Mouse (Mus musculus) small intestine, adult 10 weeks (tissue): Measurements from ENCODE around the gene Ube2o. TPM values are rescaled to one million over a fixed set of nuclear protein-coding genes. Genes with fewer than 3 reads are reported as not detected.

ENCODE experiments used
- polyA plus RNA-seq: library from polyadenylated mRNA; stranded (reverse); fragments of 350-450 nt; fragmentation: Illumina TruSeq; extraction: RNeasy Lipid Tissue Mini Kit (QIAGEN cat#74804); gene quantifications from one replicate; pipeline ENCODE4 v1.2.3, GENCODE M21; 2014; ENCODE audit warnings: low replicate concordance

Ube2o gene
- polyA plus RNA-seq = 0.78 TPM

DNA sequence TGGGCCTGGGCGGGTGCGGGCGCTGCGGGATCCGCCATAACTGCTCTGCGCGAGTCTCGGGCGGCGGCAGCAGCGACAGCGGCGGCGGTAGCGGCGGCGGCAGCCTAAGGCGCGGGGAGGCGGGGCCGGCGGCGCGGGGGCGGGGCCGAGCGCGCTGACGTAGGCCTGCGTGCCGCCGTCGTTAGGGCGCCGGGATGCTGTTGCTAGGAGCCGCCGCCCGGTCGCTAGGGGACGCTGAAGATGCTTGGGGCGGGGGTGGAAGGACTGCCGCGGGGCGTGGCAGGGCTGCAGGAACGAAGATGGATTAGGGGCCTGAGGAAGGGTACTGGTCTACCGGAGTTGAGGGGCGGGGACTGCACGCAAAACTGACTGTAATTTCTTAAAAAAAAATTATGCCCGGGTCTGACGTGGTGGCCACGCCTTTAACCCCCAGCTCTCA is at the start of gene Ube2o:
TSS of gene Ube2o (minus strand) at position 72 of the 439 bp plus-strand sequence.

DNA sequence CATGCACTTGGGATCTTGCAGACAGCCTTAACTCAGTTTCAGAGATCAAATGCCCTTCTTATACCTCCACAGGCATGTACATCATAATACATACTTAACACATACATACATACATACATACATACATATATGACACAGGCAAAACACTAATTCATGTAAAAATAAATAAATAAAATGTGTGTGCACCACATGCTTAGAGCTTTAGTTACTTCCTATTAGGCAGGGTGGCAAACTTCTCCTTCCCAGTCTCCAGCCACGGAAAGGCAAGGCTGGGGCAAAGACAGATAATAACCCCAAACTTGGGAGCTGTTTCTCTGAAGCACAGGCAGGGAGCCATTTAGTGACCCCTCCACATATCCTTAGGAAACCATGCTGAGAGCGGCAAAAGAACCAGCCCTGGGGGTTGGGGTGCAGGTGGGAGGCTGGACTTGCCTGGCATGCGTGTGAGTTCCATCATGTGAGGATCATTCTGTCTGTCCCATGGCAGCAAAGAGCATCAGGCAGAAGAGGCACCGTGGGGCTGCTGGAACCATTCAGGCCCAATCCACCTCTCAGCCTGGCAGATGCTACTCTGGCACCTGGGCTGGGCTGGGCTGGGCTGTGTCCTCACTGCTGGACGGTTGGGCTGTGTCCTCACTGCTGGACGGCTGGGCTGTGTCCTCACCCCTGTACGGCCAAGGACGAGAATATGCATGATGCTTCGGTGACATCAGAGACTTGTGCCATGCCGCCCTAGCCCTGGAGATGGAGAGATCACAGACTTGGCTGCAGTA is 45.2 kb upstream of the Ube2o start, which contains the start of gene Rhbdf2:
TSS of gene Rhbdf2 (minus strand) at position 721 of the 773 bp plus-strand sequence.

DNA sequence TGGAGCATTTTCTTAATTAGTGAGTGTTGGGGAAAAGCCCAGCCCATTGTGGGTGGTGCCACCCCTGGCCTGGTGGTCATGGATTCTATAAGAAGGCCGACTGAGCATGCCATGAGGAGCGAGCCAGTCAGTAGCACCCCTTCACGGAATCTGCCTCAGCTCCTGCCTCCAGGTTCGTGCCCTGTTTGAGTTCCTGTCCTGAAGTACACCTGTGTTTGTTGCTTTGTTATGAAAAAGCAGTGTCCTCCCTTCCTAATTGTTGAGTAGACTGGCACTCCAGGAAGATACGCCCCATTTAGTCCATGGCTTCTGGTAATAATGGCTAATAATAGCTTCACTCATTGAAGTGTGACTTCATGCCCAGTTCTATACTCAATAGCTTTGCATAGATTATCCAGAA is 5.1 kb upstream of the Ube2o start, which contains the start of gene Aanat:
TSS of gene Aanat (plus strand) at position 123 of the 400 bp plus-strand sequence.

DNA sequence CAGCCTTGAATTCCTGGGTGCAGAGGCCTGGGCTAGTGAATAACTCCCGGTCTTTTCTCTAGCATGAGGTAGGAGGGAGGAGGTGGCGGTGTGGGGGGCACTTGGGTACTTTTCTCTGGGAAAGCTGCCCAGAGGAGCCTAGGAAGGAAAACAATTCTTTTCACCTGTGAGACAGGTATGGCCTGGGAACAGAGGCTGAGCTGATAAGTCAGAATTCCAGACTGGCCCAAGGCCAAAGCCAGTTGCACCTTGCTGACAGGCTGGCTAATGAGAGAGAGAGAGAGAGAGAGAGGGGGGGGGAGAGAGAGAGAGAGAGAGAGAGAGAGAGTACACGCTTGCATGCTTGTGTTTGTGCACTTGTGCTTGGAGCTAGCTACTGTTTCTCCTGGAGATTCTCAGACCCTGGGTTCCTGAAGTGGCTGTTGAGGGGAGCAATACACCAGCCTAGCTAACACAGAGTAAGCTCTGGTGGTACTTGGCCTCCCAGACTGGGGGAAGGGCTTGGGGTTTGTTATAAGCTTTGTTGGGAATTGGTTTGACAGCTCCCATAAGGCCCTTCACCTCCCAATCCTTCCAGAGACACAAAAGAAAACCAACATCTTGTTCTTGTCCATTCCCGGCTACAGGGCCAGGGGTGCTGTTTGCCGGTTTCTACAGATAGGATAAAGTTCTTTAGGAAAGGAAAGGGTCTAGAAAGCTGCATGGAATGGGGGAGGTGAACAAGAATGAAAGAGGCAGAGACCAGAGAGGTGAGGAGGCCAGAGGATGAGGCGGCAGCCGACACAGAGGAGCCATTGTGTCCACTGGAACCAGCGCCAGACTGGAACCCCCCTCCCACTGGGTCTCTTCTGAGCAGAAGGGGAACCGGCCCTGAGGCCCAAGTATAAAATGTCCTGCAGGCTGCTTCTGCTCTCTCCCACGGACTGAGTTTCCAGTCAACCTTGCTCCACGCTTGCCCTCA is 50.8 kb downstream of the Ube2o start, which contains the start of gene Sphk1:
TSS of gene Sphk1 (plus strand) at position 739 of the 961 bp plus-strand sequence.

DNA sequence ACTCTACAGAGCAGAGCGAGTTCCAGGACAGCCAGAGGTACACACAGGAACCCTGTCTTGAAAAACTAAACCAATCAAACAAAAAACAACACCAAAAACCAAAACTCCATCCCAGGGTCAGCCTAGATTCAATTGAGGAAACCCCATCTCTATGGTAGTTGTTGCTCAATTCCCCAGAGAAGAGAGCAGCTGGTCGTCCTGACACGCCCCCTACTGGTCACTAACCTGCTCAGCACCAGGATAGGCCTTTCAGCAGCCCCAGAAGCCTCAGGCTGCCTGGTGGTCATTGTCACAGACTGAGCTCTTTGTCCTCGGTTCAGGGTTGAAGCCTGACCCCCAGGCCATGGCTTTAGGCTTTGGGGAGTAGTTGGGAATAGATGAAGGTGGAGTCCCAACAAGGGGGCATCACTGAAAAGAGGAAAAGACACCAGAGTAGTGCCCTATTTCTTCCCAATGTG is 87.4 kb downstream of the Ube2o start, which contains the start of gene Prpsap1:
TSS of gene Prpsap1 (minus strand) at position 408 of the 458 bp plus-strand sequence.

Other genes starting within 250 kb of the Ube2o start
- gene Foxj1, start 246.0 kb downstream of the Ube2o start, polyA plus RNA-seq = not detected
- gene Rnf157, start 168.4 kb downstream of the Ube2o start, polyA plus RNA-seq = 0.26 TPM
- 7.6 TPM for gene Ubald2, start 147.4 kb downstream of the Ube2o start, polyA plus RNA-seq
- not detected for gene Qrich2, start 115.2 kb downstream of the Ube2o start, polyA plus RNA-seq
- 84.6 TPM for gene Prpsap1, start 87.2 kb downstream of the Ube2o start, polyA plus RNA-seq
- gene Sphk1, start 50.5 kb downstream of the Ube2o start, polyA plus RNA-seq = 0.85 TPM
- not detected for gene Aanat, start 5.0 kb upstream of the Ube2o start, polyA plus RNA-seq
- gene Rhbdf2, start 45.6 kb upstream of the Ube2o start, polyA plus RNA-seq = not detected
- not detected for gene Prcd, start 72.1 kb upstream of the Ube2o start, polyA plus RNA-seq
- 0.22 TPM for gene Cygb, start 72.9 kb upstream of the Ube2o start, polyA plus RNA-seq
- not detected for gene St6galnac1, start 194.1 kb upstream of the Ube2o start, polyA plus RNA-seq
- gene Mxra7, start 246.6 kb upstream of the Ube2o start, polyA plus RNA-seq = 5.2 TPM